Mouse (Mus musculus): Measurements from ENCODE around the gene Calhm3.
"Not testable (repeated sequence)": the region's sequence is repeated elsewhere in the genome, so short reads cannot be mapped to it uniquely, and the experiment has no call there.

The Calhm3 gene

DNA sequence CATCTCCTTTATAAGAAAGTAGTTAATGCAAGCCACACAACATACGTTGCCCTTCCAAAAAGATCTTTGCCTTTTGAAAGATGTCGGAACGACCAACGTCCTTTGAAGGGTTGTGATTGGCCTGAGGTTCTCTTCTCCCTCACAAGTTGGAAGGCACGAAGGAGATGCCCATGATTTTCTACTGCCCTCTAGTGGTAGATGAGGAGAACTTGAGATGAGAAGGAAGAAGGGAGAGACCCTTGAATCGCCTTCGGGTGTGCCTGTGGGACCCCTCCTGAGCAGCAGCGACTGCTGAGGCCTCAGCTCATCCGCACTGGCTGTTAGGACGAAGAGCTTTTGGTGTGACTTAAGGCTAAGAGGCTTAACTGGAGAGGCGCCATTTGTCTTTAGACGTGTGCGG is 10.7 kb upstream of the Calhm3 start:
- peak; percentile 42 to 83 for DNase-seq (ENCODE audit: inconsistent age in 2 of 2, low spot score in 1 of 2)

DNA sequence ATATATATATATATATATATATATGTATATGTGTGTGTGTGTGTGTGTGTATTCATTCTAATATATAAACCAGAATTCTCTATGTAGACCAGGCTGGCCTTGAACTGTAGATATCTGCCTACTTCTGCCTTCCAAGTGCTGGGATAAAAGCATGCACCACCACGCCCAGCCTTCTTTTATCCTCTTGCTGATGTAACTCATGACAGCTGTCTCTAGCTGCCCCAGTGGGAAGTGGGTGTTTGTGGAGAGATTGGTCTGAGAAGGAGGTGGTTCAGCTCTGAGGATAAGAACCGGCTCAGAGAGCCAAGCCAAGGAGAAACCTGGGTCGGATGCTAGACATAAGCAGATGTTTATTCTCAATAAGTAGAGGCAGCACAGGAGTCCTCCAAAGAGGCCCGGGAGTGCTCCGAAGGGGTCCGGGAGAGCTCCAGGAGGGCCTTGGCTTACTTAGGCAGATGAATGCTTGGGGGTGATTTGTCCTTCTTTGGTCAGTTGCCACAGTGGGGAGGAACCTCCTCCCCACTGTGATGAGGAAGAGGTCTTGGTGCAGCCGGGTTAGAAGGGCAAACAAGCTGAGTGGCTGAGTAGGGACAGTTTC is 10.2 kb upstream of the Calhm3 start:
- DNase-seq (ENCODE audit: inconsistent age in 2 of 2, low spot score in 1 of 2) = no peak

DNA sequence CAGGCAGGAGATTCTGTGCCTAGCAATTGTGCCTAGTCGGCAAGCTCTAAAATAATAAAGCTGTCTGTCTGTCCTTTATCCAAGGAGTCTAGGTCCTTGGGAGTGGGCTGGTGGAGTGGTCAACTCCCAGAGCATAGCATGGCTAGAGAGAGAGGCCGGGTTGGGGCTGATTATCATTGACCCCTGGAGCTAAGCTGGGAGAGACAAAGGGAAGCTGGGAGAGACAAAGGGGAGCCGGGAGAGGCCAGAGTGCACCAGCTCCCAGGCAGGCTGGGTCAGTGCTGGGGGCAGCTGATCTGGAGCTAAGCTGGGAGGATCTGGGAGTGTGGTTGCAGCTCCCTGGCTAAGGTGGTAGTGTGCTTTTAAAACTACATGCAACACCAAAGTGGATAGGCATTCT is 9.2 kb upstream of the Calhm3 start:
- no peak for DNase-seq (ENCODE audit: inconsistent age in 2 of 2, low spot score in 1 of 2)

DNA sequence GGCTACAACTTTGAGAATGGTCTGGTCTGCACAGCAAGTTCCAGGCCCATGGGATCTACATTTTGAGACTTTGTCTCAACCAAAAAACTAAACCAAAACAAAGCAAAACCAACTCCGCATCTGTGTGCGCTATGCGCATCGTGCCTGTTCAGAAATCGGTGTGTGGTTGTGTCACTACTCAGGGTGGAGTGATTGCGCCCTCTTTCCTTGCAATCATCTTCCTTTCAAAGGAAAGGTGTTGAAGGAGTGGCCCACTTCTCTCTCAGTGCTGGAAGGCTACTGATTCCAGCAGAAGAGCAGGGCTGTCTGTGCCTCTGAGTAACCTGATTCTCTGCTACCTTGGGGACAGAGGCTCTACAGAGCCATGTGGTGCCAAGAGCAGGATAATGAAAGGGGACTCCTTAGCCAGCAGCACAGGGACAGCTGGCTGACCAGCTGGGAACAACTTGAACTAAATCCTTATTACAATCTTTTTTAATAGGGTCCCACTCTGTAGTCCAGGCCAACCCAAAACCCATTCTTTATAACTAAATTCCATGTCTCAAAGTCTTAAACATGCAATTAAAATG is 5.7 kb upstream of the Calhm3 start:
- DNase-seq (ENCODE audit: inconsistent age in 2 of 2, low spot score in 1 of 2) = no peak

DNA sequence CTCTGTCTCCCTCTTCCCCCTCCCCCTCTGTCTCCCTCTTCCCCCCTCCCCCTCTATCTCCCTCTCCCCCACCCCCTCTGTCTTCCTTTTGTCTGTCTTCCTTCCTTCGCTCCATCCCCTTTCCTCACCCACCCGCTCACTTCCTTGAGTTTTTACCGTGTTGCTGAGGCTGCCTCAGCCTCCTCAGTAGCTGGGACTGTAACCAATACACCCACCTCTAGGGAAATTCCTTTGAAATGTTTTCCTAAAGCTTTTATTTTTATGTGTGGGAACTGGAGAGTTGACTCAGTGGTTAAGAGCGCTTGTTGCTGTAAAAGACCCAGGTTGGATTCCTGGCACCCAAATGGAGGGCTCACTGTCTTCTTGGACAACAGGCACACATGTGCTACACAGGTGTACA is 4.1 kb upstream of the Calhm3 start:
- DNase-seq (ENCODE audit: inconsistent age in 2 of 2, low spot score in 1 of 2) = no peak

DNA sequence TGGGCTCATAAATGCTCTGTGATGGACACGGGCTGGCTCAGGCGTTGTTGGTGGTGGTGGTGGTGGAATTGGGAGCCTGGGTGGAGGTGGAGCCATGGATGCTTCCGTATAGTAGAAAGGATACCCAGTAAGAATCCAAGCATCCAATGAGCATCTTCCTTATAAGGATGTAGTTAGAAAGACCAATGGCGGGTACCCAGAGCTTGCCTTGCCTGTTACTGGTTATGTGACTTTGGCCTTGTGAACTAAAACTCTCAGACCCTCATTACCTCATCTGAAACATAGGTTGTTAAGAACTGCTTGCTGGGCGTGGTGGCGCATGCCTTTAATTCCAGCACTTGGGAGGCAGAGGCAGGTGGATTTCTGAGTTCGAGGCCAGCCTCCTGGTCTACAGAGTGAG is 3.8 kb downstream of the Calhm3 start:
- DNase-seq (ENCODE audit: inconsistent age in 2 of 2, low spot score in 1 of 2) = no peak

DNA sequence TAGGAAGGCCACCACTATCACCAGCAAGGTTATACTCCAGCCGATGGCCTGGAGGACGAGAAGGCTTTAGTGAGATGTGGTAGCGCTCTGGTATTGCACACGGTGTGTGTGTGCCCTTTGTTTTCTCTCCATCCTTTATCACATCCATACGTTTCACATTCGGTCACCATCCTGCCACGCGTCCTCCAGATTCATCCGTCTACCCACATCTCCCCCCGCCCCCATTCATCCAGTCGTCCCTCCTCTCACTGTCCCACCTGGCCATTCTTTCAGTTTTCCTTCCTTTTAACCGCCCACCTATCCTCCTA is 5.5 kb downstream of the Calhm3 start:
- no peak for DNase-seq (ENCODE audit: inconsistent age in 2 of 2, low spot score in 1 of 2)

DNA sequence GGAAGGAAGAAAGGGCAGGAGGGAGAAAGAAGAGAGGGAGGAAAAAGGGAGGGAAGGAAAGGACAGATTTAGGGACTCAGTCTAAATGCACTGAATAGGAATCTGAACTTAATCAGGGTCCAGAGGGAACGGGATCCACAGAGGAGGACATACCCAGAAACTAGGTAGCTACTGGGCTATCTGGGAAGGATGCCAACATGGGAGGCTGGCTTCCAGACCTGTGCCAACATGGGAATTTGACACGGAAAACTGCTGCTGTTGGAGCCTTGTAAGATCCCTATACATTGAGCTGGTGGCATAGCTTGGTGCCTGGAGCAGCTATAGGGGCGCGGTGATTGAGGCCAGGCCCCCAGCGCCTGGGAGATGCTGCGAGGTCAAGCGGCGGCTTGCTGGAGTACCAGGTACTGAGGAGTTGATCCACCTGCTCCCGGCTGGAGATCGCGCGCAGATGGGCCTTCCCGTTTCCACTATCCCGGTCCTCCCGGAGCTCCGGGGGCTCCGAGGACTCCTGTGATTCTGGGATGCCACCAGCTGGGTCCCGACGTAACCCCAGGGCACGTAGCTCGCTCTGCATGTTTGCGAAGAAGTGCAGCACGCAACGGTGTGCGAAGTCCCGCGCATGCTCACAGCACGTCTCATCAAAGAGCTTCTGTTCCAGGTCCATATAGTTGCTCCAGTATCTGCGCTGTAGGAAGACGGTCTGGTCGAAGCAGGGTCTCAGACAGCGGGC is 6.1 kb downstream of the Calhm3 start:
- DNase-seq (ENCODE audit: inconsistent age in 2 of 2, low spot score in 1 of 2) = peak in 1 of 2 experiments; percentile 45

DNA sequence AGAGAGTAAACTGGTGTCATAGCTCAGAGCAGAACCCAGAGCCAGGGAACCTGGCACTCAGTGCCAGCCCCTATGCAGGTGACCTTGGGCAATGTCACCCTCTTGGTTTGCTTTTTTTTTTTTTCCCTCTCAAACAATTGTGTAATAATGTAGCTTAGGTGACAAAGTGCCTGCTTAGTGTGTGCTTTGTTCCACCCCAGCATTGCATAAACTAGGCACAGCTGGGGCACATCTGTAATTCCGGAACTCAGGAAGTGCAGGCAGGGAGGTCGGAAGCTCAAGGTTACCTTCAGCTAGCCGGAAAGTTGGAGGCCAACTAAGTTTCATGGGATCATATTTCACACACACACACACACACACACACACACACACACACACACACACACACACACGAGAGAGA is 7.7 kb downstream of the Calhm3 start:
- DNase-seq (ENCODE audit: inconsistent age in 2 of 2, low spot score in 1 of 2) = no peak

DNA sequence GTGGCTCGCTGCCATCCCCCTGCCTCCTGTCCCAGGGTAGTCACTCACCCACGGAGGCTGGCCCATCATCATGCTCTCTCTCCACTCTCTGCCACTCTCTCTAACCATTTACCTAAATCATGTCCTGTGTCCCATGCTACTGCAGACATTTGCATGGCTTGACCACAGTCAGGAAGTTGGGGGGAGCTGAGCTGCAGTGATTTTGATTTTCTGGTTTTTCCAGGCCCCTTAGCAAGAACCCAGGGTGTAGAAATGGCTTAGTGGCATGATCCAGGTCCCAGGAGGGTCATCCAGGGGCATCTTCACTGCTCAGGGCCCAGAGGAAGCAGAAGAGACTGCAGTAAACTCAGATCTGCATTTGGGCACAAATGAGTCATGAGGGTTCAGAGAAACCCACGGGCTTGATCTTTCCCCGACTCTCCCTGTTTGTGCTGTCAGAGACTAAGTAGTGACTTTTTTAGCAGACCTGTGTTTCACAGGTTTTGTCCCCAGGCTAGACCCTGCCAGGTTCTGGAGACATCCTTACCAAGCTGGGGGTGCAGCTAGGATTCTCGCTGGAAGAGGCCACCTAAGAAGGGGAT is 9.2 kb downstream of the Calhm3 start:
- DNase-seq (ENCODE audit: inconsistent age in 2 of 2, low spot score in 1 of 2) = peak in 1 of 2 experiments; percentile 42

DNA sequence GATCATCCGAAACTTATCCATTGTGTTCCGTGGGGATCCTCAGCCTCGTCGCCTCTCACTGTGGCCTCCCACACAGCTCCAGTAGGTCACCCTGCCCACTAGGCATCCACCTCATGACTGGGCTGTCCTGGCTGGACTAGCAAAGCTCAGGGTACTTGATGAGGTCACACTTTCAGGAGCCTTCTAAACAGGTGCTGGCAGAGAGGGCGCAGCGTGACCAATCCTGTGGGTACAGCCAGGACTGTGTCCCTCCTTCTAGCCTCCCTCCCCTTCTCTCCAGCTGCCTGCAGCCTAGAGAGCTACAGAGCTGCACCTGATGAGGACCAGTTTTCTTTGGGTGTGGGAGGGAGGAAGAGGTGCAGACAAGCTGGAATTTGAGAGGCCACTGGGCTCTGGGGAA is 13.4 kb downstream of the Calhm3 start, which contains the start of gene Calhm1:
TSS of gene Calhm1 (minus strand) at position 101 of the 400 bp plus-strand sequence.
- no peak for DNase-seq (ENCODE audit: inconsistent age in 2 of 2, low spot score in 1 of 2)

DNA sequence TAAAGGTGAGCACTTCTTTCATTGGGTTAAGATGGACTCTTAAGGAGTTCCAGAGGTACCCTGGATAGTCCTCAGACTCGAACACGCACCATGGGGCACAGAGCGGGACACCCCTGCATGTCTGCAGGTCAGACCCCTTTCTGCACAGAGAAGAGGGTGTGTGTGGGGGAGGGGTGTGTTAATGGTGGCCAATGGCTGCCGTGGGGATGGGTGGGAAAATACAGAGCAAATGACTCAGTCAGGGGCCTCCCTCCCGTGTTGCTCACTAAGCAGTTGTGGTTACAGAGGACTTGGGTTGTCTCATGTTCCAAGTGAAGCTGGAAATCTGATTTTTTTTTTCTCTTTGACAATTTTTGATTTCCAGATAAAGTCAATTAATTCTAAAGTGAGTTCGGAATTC is 15.1 kb downstream of the Calhm3 start:
- DNase-seq (ENCODE audit: inconsistent age in 2 of 2, low spot score in 1 of 2) = no peak

DNA sequence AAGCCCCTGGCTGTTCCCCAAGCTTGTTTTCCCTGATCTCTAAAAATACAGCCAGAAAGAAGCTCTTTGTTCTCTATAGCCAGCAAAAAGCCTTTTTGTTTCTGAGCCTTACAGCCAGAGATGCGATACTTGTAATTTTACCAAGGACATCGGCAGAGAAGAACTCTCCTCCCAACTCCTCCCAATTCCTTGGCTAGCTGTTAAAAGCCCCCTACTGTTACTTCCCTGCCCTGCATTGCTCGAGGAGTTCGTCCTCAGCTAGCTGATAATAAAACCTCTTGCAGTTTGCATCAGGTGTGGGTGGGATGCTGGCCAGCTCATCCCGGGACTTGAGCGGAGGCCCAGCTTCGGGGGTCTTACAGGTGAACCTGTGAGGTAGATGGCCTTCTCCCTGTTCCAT is 18.0 kb downstream of the Calhm3 start:
- DNase-seq (ENCODE audit: inconsistent age in 2 of 2, low spot score in 1 of 2) = not testable (repeated sequence)

DNA sequence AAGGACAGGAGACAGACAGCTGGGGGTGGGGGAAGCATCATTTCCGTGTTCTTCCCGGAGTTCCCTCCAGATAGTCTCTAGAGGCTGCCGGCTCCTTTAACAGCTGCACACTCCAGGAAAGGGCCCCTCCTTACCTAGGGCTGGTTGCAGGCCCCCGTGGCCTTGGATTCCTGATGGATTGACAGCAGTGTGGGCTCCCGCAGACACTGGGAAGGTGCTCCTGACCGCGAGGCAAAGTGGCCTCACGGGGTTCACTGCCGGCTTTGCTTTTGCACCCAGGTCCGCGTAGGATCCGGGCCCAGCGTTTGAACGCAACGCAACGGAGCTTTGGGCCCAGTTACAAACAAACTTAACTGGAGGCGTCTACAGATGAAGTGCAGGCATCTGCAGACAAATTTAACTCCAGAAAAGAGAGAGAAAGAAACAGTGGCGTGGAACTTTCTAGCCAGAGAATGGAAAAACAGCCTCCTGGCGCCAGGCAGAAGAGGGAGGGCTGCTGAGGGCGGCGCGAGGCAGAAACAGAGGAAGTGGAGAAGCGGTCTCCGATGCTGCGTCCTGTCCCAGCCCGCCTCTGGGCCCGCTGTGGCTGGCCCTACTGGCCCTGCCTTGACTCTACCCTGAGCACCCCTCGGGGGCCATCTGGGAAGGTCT is 19.7 kb downstream of the Calhm3 start, which contains the start of gene Calhm2:
TSS of gene Calhm2 (minus strand) at position 524 of the 651 bp plus-strand sequence.
- DNase-seq (ENCODE audit: inconsistent age in 2 of 2, low spot score in 1 of 2) = peak; percentile 58 to 85

DNA sequence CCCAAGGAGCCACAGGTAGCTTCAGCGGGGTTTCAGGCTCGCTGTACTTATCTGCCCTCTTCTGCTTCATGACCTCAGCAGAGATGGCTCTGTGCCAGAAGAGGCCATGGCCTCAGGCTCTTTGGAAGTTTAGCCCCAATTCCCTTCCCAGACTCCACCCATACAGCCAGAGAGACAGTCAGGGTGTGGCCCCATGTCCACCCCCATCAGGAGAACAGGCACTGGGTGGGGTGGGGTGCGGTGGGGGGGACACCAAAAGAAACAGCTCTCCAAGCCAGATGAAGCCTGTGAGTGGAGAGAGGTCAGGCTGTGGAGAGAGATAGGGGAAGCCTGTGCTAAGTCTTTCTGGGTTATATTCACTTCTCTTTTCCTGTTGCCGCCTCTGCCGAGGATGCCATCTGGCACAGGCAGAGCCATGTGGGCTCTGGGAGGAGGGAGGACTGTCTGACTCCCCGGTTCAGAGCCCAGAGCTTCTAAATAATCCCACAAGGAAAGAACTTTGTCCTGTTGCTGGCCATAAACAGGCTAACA is 20.4 kb downstream of the Calhm3 start:
- peak; percentile 67 to 83 for DNase-seq (ENCODE audit: inconsistent age in 2 of 2, low spot score in 1 of 2)

DNA sequence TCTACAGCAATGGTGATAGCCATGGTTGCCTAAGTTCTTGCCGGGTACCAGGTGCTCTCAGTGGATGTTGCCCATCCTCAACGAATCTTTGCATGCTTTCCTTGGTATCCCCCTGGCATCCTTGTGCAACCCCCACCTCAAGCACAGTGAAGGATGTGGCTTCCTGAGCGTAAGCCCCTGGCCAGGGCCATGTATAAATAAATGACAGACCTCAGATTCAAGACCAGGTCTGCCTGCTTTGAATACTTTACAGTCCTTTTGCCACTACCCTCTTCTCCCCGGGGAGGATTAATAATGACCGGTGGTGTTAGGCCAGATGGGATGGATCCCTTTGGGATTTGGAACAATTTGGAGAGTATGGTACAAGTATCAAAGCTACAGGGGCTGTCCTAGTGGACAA is 21.4 kb downstream of the Calhm3 start:
- DNase-seq (ENCODE audit: inconsistent age in 2 of 2, low spot score in 1 of 2) = no peak

DNA sequence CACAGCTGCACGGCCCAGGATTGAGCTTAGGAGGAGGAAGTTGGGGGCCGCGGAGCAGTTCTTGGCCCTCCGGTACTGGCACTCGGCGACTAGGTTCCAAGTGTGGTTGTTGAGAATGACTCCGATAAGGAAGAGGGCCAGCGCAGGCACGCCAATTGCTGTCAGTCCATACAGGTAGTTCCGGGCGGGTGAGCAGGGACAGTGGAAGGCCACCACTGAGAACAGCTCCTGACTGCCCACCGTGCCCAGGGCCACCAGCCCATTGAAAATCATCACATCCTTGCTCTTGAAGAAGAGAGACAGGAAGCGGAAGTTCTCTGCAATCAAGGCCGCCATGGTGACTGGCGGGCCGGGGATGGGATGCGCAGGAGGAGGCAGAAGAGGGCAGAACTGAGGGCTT is 22.0 kb downstream of the Calhm3 start:
- DNase-seq (ENCODE audit: inconsistent age in 2 of 2, low spot score in 1 of 2) = no peak

DNA sequence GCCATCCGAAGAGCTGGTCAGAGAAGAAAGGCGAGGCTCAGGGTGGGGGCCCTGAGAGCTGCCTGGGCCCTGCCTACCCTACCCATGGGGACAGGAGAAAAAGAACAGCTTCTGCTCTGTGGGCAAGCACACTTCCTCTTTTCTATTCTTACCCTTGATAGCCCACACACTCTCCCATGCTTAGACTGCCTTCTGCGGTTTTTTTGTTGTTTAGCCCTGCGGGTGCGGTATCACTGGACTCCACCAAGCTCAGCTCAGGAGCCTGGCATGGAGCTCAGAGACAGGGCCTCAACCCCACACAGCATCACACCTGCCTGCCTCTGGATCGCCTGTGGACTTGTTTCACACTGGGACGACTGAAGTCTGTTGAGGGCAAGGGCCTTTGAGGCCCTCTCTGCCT is 24.4 kb downstream of the Calhm3 start:
- DNase-seq (ENCODE audit: inconsistent age in 2 of 2, low spot score in 1 of 2) = no peak

DNA sequence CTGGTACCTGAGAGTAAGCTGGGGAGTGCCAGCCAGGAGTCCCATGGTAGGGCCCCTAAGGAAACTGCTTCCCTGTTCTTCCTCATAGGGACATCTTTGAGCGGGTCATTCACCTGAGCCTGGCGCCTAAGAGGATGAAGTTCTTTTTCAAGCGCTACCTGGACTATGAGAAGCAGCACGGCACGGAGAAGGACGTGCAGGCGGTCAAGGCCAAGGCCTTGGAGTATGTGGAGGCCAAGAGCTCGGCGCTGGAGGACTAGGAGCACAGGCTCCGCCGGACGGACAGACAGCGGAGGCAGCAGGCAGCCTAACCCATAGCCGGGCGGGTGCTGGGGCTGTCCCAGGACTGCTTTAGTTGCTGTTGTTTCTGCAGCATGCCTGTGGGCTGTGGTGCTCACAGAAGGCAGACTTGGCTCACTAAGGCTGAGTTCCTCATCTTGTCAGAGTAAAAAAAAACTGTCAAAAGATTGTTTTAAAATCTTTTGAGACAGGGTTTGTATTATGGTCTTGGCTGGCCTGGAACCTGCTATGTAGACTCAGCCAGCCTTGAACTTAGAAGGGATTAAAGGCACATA is 26.9 kb downstream of the Calhm3 start:
- peak in 1 of 2 experiments; percentile 69 for DNase-seq (ENCODE audit: inconsistent age in 2 of 2, low spot score in 1 of 2)

DNA sequence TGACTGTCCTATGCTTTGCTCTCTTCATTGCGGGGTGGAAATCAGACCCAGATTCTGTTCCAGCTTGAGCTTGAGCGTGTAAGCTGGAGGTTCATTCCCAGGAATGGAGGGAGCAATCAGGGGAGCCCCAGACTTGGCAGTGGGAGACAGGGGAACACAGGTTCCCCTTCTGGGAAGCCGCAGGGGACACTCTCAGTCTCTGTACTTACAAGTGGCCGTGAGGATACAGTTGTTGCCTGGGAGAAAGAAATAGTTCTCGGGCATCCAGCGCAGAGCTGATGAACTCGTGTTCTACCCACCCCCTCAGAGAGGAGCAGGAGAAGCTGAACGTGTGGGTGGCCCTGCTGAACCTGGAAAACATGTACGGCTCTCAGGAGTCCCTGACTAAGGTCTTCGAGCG is 28.7 kb downstream of the Calhm3 start:
- no peak for DNase-seq (ENCODE audit: inconsistent age in 2 of 2, low spot score in 1 of 2)

DNA sequence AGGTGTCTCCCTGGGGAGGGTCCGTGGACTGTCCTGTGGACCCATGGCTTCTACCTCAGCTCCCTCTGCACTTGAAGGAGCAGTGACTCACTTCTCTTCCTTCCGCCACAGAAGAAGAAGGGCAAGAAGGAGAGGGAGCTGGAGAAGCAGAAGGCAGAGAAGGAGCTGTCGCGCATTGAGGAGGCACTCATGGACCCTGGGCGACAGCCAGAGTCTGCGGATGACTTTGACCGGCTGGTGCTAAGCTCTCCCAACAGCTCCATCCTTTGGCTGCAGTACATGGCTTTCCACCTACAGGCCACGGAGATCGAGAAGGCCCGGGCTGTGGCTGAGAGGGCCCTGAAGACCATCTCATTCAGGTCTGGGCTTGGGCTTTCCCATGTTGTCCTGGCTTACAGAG is 29.4 kb downstream of the Calhm3 start:
- no peak for DNase-seq (ENCODE audit: inconsistent age in 2 of 2, low spot score in 1 of 2)
